Mouse (Mus musculus) myocyte (in vitro differentiated cells): ENCODE results near the gene Slc25a31. TPM values are rescaled to one million over a fixed set of nuclear protein-coding genes. Genes with fewer than 3 reads are reported as not detected.

ENCODE experiments used
- H3K27me3 ChIP-seq: one replicate; pipeline ENCODE4 v1.6.1; 2011; ENCODE audit not compliant: control insufficient read depth, insufficient read depth, insufficient read length
- H3K36me3 ChIP-seq: one replicate; pipeline ENCODE4 v1.6.1; 2011; ENCODE audit not compliant: control insufficient read depth, insufficient read depth
- H3K4me2 ChIP-seq: one replicate; pipeline ENCODE4 v1.6.1; 2011; ENCODE audit warnings: low read depth, control low read depth
- H3K4me3 ChIP-seq: one replicate; pipeline ENCODE4 v1.5.1; 2011; ENCODE audit warnings: mild to moderate bottlenecking, control low read depth, moderate library complexity
- H3K79me2 ChIP-seq: one replicate; pipeline ENCODE4 v1.6.1; 2011; ENCODE audit not compliant: control insufficient read depth, insufficient read depth
- H3ac ChIP-seq: one replicate; pipeline ENCODE4 v1.6.1; 2011; ENCODE audit not compliant: control insufficient read depth, insufficient read length
- CEBPB ChIP-seq: IDR thresholded peaks from 2 replicates; pipeline ENCODE4 v1.6.1; 2011; ENCODE audit warnings: mild to moderate bottlenecking, moderate library complexity; ENCODE audit not compliant: poor library complexity, insufficient read depth, severe bottlenecking
- E2F4 ChIP-seq: IDR thresholded peaks from one replicate; pipeline ENCODE4 v1.6.1; 2011; ENCODE audit warnings: mild to moderate bottlenecking, control low read depth, moderate library complexity; ENCODE audit not compliant: insufficient read depth
- MAX ChIP-seq: IDR thresholded peaks from one replicate; pipeline ENCODE4 v1.6.1; 2011; ENCODE audit warnings: low read depth, mild to moderate bottlenecking, control low read depth
- MYOD1 ChIP-seq, 3 experiments: IDR thresholded peaks; one replicate each; pipeline ENCODE4 v1.6.1; 2011; ENCODE audit warnings: control low read depth in 2 of 3, low read depth in 2 of 3, mild to moderate bottlenecking in 2 of 3, moderate library complexity in 1 of 3; ENCODE audit not compliant: insufficient read length in 2 of 3, control insufficient read depth in 1 of 3
- MYOG ChIP-seq, 3 experiments: IDR thresholded peaks; one replicate each; pipeline ENCODE4 v1.6.1; 2011; ENCODE audit warnings: control low read depth in 2 of 3, low read depth in 2 of 3, mild to moderate bottlenecking in 2 of 3; ENCODE audit not compliant: insufficient read length in 2 of 3, control insufficient read depth in 1 of 3, insufficient read depth in 1 of 3
- POLR2A ChIP-seq: IDR thresholded peaks from one replicate; pipeline ENCODE4 v1.6.1; 2011; ENCODE audit warnings: low read depth, mild to moderate bottlenecking, control low read depth, moderate library complexity; ENCODE audit not compliant: insufficient read length
- POLR2AphosphoS2 ChIP-seq: IDR thresholded peaks from one replicate; pipeline ENCODE4 v1.6.1; 2011; ENCODE audit warnings: low read depth, control low read depth; ENCODE audit not compliant: insufficient read length
- REST ChIP-seq: IDR thresholded peaks from one replicate; pipeline ENCODE4 v1.6.1; 2011; ENCODE audit warnings: mild to moderate bottlenecking, control low read depth, moderate library complexity; ENCODE audit not compliant: insufficient read depth, insufficient read length
- SRF ChIP-seq: IDR thresholded peaks from one replicate; pipeline ENCODE4 v1.6.1; 2011; ENCODE audit warnings: low read depth; ENCODE audit not compliant: control insufficient read depth, insufficient read length
- TCF12 ChIP-seq: IDR thresholded peaks from one replicate; pipeline ENCODE4 v1.6.1; 2011; ENCODE audit warnings: mild to moderate bottlenecking, control low read depth; ENCODE audit not compliant: poor library complexity, insufficient read depth, severe bottlenecking
- TCF3 ChIP-seq: IDR thresholded peaks from one replicate; pipeline ENCODE4 v1.6.1; 2011; ENCODE audit warnings: low read depth, control low read depth; ENCODE audit not compliant: insufficient read length
- USF1 ChIP-seq: IDR thresholded peaks from one replicate; pipeline ENCODE4 v1.6.1; 2011; ENCODE audit warnings: low read depth, mild to moderate bottlenecking, control low read depth, moderate library complexity
- polyA plus RNA-seq: library from polyadenylated mRNA; unstranded; fragments of >200 nt; fragmentation: generic; extraction: Trizol; gene quantifications from one replicate; pipeline ENCODE4 v1.2.1, GENCODE M21; 2012; ENCODE audit warnings: missing spikeins

Gene Slc25a31
- polyA plus RNA-seq, 1 experiment: not detected

DNA sequence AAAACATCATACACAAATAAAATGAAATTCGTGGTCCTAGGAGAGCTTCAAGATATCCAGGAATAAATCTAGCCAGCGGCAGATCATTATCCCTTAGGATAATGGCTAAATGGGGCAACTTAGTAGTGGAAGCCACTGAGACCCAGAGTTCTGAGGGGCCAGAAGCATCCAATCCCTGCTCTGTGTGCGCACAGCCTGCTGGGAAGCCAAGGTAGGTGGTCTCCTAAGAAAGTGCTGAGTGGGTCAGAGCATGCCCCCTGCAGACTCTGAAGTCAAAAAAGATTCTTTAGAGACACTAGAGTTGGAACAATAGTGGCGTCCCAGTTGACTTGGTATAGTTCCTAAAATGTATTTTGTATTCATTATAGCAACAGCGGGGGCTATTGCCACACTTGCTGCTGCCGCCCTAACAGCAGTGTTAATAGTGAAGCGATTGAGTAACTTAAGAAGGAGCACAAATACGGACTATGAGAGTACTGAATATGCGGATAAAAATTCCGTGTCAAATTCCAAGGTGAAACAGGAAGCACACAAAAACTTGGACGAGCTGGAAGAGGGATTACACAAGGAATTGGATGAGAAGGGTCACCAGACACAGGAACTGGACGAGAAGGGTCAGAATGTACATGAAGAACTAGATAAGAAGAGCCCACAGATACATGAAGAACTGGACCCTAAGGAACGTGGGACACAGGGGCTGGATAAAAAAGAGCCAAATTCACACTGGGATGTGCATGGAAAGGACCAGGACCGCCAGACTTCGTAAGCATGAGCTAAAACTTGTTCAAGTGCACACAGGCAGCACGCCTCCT lies 35.6 kb downstream of the Slc25a31 start, which contains the start of gene Hspa4l:
Gene Hspa4l, plus strand, starts transcription at position 472 of the 812 bp plus-strand sequence.
- Histone ChIP-seq H3K79me2 (peaks cover 35% of the 10 kb centered on the region), H3K4me3 (peak within 1 kb of the TSS; percentile 84), H3ac (peak within 1 kb of the TSS; percentile 58), H3K36me3 (no peaks in the 10 kb centered on the region), H3K27me3 (no peaks in the 10 kb centered on the region), H3K4me2 (peak within 1 kb of the TSS; percentile 93)
- no peak for TF ChIP-seq POLR2A
- TF ChIP-seq CEBPB: no peak
- TF ChIP-seq TCF12: no peak
- no peak for TF ChIP-seq E2F4
- TF ChIP-seq USF1: no peak
- no peak for TF ChIP-seq SRF
- TF ChIP-seq MAX: no peak

DNA sequence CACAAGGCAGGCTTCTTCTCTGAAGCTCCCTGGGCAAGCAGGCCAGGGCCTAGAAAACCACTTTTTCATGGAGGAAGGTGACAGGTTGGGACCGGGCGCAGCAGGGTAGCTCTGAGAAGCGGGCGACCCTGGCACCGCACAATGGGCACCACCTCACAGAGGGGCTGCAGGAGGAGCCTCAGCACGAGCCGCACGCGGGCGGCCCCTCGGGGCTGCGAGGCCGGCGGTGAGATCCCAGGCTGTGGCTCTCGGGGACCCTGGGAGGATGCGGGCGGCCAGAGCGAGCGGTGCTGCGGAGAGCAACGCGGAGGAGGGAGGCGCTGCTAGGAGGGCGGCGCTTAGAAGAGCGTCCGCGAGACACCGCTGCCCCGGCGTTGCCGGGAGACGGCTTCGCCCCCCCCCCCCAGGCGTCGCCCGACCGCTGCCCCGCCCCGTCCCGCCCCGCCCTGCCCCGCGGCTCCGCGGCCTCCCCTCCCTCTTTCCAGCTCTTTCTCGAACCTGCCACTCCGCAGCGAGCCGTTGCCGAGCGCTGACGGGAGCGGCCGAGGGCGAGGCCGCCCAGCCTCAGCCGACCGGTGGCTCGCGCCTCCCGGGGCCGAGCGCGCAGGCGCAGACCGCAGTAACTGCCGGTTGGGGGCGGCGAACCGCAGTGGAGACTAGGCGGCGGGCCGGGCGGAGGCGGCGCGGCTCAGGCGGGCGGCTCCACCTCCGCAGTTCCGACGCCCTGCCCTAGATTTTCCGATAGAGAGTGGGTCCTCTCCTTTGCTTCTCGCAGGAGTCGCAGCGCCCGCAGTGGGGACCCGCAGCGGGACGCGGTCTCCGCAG lies 36.4 kb downstream of the Slc25a31 start:
- peaks cover 42% of the 10 kb centered on the region for H3K79me2 ChIP-seq
- no peaks in the 10 kb centered on the region for H3K27me3 ChIP-seq
- peak; percentile 68 for TF ChIP-seq POLR2A
- TF ChIP-seq E2F4: no peak
- no peak for TF ChIP-seq TCF3
- TF ChIP-seq SRF: no peak
- TF ChIP-seq REST: no peak
- peak; percentile 71 for TF ChIP-seq POLR2AphosphoS2
- TF ChIP-seq USF1: no peak
- H3K4me3 ChIP-seq: peak overlapping the region; percentile 84
- peak overlapping the region; percentile 58 for H3ac ChIP-seq
- peak overlapping the region; percentile 93 for H3K4me2 ChIP-seq
- H3K36me3 ChIP-seq: no peaks in the 10 kb centered on the region

DNA sequence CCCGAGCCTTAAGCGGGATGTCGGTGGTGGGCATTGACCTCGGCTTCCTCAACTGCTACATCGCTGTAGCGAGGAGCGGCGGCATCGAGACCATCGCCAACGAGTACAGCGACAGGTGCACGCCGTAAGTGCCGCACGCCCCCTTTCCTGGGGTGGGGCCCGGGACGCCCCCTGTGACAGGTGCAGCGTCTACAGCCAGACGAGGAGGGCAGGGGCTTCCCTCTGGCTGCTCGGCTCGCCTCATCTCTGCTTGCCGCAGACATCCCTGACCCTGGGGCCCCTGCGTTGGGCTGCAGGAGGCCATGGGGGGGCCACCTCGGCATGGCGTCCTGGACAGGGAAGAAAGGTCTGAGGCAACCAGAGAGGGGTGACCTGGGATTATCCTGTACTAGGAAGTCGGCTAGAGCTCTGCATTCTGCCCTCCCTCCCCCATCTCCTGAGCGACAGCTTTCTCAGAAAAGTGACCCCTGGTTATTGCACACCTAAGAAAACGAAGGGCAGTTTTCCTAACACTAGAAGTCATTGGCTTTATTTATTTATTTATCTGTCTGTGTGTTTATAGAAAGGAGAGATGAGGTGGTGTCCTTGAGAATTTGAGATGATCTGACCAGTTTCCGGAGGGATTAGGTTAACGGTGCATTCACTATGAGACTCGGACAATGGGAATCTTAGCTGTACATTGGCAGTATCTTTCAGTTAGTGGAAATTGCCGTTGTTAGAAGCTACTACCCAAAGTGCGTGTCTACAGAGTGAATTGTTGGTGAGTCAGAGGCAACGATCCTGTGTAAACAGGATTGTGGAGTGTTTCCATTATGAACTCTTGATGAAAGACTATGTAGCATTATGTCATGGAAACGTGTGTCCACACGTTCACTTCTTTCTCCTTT lies 37.2 kb downstream of the Slc25a31 start:
- no peaks in the 10 kb centered on the region for H3K27me3 ChIP-seq
- H3K4me2 ChIP-seq: peak overlapping the region; percentile 71
- TF ChIP-seq MYOD1 (IDR thresholded peaks at IDR 0.05; ENCODE audit: control insufficient read depth in 1 of 3, insufficient read length in 2 of 3, low read depth in 2 of 3) (peak in 2 of 3 experiments; percentile 97 to 99), CEBPB (no peak), TCF3 (peak; percentile 45), TCF12 (no peak), POLR2A (no peak), MYOG (IDR thresholded peaks at IDR 0.05; ENCODE audit: control insufficient read depth in 1 of 3, insufficient read depth in 1 of 3, insufficient read length in 2 of 3, low read depth in 2 of 3) (peak; percentile 10 to 98 (median 97)), POLR2AphosphoS2 (no peak), USF1 (no peak)
- peak overlapping the region; percentile 58 for H3ac ChIP-seq
- H3K36me3 ChIP-seq: no peaks in the 10 kb centered on the region
- peak overlapping the region; percentile 84 for H3K4me3 ChIP-seq
- peaks cover 45% of the 10 kb centered on the region for H3K79me2 ChIP-seq

DNA sequence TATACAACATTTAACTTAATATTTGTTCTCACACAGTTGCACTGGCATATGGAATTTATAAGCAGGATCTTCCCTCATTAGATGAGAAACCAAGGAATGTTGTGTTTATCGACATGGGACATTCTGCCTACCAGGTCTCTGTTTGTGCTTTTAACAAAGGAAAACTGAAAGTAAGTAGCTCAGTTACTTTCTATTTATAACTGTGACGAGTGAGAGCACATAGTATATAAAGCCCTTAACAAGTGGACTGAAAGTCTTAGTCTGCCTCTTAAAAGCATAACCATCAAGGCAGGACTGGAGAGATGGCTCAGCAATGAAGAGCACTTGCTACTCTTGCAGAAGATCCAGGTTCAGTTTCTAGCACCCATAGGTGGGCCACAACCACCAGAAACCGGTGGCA lies 52.1 kb downstream of the Slc25a31 start:
- peaks cover 53% of the 10 kb centered on the region for H3K36me3 ChIP-seq
- H3ac ChIP-seq: no peak overlapping the region
- peak overlapping the region; percentile 56 for H3K4me2 ChIP-seq
- H3K27me3 ChIP-seq: no peaks in the 10 kb centered on the region
- H3K79me2 ChIP-seq: no peaks in the 10 kb centered on the region
- TF ChIP-seq MYOG (IDR thresholded peaks at IDR 0.05; ENCODE audit: control insufficient read depth in 1 of 3, insufficient read depth in 1 of 3, insufficient read length in 2 of 3, low read depth in 2 of 3) (no peak), E2F4 (no peak), TCF12 (no peak), MAX (no peak), MYOD1 (IDR thresholded peaks at IDR 0.05; ENCODE audit: control insufficient read depth in 1 of 3, insufficient read length in 2 of 3, low read depth in 2 of 3) (no peak), TCF3 (no peak), CEBPB (no peak), SRF (no peak), POLR2AphosphoS2 (no peak), USF1 (no peak), POLR2A (no peak), REST (no peak)
- no peak overlapping the region for H3K4me3 ChIP-seq
